Mouse (Mus musculus) hindbrain, postnatal 0 days (tissue): Measurements from ENCODE around the gene Ube4a. TPM values are rescaled to one million over a fixed set of nuclear protein-coding genes. Genes with fewer than 3 reads are reported as not detected.
A peak's percentile ranks its signal among the peaks of the same experiment; 100 is the strongest.

Experiments used
- ATAC-seq: fragments of 200-750 bp; cut with Nextera tagmentation; 2 replicates; pipeline ENCODE4 v1.8.0; 2017; ENCODE audit warnings: mild to moderate bottlenecking, moderate TSS enrichment, moderate library complexity
- DNase-seq: peaks from one replicate; pipeline ENCODE4 v3.0.0-alpha.2; 2015; ENCODE audit warnings: low spot score
- H3K27ac ChIP-seq: fragments of 300-500 bp; sonication (generic); 2 replicates; pipeline ENCODE4 v1.5.1; 2014; ENCODE audit warnings: mild to moderate bottlenecking
- H3K27me3 ChIP-seq: fragments of 300-500 bp; sonication (generic); 2 replicates; pipeline ENCODE4 v1.6.1; 2014; ENCODE audit warnings: low read length, mixed read lengths; ENCODE audit not compliant: insufficient read depth
- H3K36me3 ChIP-seq: fragments of 300-500 bp; sonication (generic); 2 replicates; pipeline ENCODE4 v1.6.1; 2014; ENCODE audit warnings: low read length, mixed read lengths; ENCODE audit not compliant: insufficient read depth
- H3K4me1 ChIP-seq: fragments of 300-500 bp; sonication (generic); 2 replicates; pipeline ENCODE4 v1.6.1; 2014; ENCODE audit warnings: antibody characterized with exemption, low read length, mixed read lengths; ENCODE audit not compliant: insufficient read depth
- H3K4me2 ChIP-seq: fragments of 300-500 bp; sonication (generic); 2 replicates; pipeline ENCODE4 v1.6.1; 2014; ENCODE audit warnings: low read depth, mild to moderate bottlenecking, low read length, moderate library complexity, mixed read lengths
- H3K4me3 ChIP-seq: fragments of 300-500 bp; sonication (generic); 2 replicates; pipeline ENCODE4 v1.5.1; 2014; ENCODE audit warnings: low read length
- H3K9ac ChIP-seq: fragments of 300-500 bp; sonication (generic); replicated peaks from 2 replicates; pipeline ENCODE4 v1.6.1; 2014; ENCODE audit warnings: mild to moderate bottlenecking, low read length, moderate library complexity, mixed read lengths
- H3K9me3 ChIP-seq: fragments of 300-500 bp; sonication (generic); 2 replicates; pipeline ENCODE4 v1.6.1; 2016; ENCODE audit warnings: low read length, mixed read lengths
- CTCF ChIP-seq: IDR thresholded peaks from 2 replicates; pipeline ENCODE4 v1.5.1; 2016; ENCODE audit warnings: antibody characterized with exemption, control low read depth, low read depth
- WGBS: fragments of 180-500 bp; shearing (Covaris S2); extraction: QIAGEN DNeasy Blood & Tissue Kit; methylation state at CpG from one replicate; pipeline ENCODE4 v1.1.7; 2014; 5-methylcytosine and 5-hydroxymethylcytosine counted together
- polyA plus RNA-seq: library from polyadenylated mRNA; unstranded; fragments of >200 nt; fragmentation: Nextera tagmentation; extraction: Ambion mirVana; gene quantifications from 2 replicates; pipeline ENCODE4 v1.2.1, GENCODE M21; 2015
- total RNA-seq: library from RNA; depleted of rRNA; stranded (reverse); fragments of >200 nt; gene quantifications from 2 replicates; pipeline ENCODE4 v1.2.3, GENCODE M21; 2014; rRNA removed

Gene Ube4a
- total and polyA plus RNA-seq, 2 experiments from 2014 or later = 24.8 to 44.5 TPM

DNA sequence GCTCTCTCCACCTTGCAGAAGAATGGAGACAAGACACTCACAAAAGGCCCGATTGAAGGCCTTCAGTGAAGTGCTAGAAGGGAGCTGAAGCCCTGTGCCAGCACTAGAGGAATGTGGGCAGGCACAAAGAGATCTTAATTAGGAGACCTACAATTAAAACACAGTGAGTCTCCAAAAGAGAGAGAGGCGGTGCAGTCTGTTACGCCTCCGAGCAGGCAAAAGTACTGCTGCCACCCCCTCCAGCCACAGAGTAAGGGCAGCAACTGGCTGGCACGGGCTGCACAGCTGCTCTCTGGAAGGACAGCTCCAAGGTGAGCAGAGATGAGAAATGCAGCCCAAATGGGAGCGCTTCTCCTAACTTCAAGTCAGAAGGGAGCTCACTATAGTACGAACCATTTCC, 89.9 kb downstream of the Ube4a start:
- Histone ChIP-seq H3K4me2 (peak overlapping the region; percentile 35), H3K27me3 (no peaks in the 10 kb centered on the region), H3K36me3 (no peaks in the 10 kb centered on the region; the same call in 1 of the 2 replicates), H3K27ac (no peak overlapping the region), H3K4me1 (peaks cover 25% of the 10 kb centered on the region), H3K9ac (0 out of 2 replicates have a peak overlapping the region, but pooled peaks have one; percentile 17), H3K9me3 (no peaks in the 10 kb centered on the region), H3K4me3 (no peak overlapping the region)
- no peak for DNase-seq
- ATAC-seq = no peak
- WGBS = 26% methylated on average over 7 of the region's 7 CpGs
- no peak for TF ChIP-seq CTCF

DNA sequence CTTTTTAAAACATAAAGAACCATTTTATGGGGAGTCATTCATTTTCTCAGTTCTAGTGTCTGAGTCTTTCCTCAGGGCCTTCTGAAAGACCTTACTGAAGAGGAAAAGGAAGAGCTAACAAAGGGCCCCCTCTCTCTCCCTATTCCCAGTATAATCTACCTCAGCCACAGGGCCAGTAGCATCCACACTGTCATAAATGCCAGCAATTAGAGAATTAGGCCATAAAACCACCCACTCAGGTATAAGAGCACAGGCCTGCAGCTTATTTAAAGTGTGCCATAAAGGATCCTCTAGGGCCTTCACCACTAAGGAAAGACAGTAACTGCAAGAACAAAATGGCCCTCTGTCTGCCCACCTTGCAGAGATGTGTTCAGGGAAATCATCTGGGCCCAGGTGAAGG, 91.2 kb downstream of the Ube4a start:
- Histone ChIP-seq H3K27ac (no peak overlapping the region), H3K36me3 (no peaks in the 10 kb centered on the region; the same call in 1 of the 2 replicates), H3K9me3 (no peaks in the 10 kb centered on the region), H3K4me3 (no peak overlapping the region), H3K27me3 (no peaks in the 10 kb centered on the region), H3K4me2 (no peak overlapping the region), H3K4me1 (peaks cover 25% of the 10 kb centered on the region), H3K9ac (peak overlapping the region; percentile 28; the same call in 1 of the 2 replicates)
- no peak for TF ChIP-seq CTCF
- ATAC-seq (no peak), DNase-seq (no peak)

DNA sequence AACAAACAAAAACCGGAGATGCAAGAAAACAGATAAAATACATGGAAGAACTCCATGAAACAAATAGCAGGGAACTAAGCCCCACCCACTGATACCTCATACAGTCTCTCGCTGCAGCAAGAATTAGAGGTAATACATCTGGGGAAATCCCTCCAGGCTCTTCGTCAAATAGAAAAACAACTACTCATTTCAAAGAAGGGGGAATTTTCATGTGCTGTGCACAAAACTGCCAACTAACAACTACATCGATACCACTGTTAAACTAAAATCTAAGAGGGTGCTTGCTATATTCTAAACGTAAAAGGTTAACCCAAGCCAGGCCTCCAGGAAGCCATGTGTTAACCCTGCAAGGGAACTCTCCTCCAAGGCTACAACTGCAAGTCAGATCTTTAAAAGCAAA, 91.7 kb downstream of the Ube4a start:
- Histone ChIP-seq H3K9ac (no peak overlapping the region), H3K4me2 (no peak overlapping the region), H3K27me3 (no peaks in the 10 kb centered on the region), H3K36me3 (no peaks in the 10 kb centered on the region; the same call in 1 of the 2 replicates), H3K4me3 (no peak overlapping the region), H3K9me3 (no peaks in the 10 kb centered on the region), H3K4me1 (peaks cover 21% of the 10 kb centered on the region), H3K27ac (no peak overlapping the region)
- ATAC-seq (no peak), DNase-seq (no peak)
- WGBS = 72% methylated on average over 5 of the region's 5 CpGs
- TF ChIP-seq CTCF = no peak

Other genes starting within 250 kb of the Ube4a start
- 114 and 152 TPM in 2 replicates for gene Phldb1, start 230.4 kb downstream of the Ube4a start, total RNA-seq
- 31.9 and 35.3 TPM in 2 replicates for gene Phldb1, start 230.4 kb downstream of the Ube4a start, polyA plus RNA-seq
- 77.1 and 88.4 TPM in 2 replicates for gene Arcn1, start 197.8 kb downstream of the Ube4a start, total RNA-seq
- gene Arcn1, start 197.8 kb downstream of the Ube4a start, polyA plus RNA-seq = 102 and 109 TPM in 2 replicates
- gene Ift46, start 197.7 kb downstream of the Ube4a start, total RNA-seq = 56.0 and 61.6 TPM in 2 replicates
- 142 and 144 TPM in 2 replicates for gene Ift46, start 197.7 kb downstream of the Ube4a start, polyA plus RNA-seq
- gene Tmem25, start 166.3 kb downstream of the Ube4a start, total RNA-seq = 26.3 and 41.3 TPM in 2 replicates
- 28.9 and 31.9 TPM in 2 replicates for gene Tmem25, start 166.3 kb downstream of the Ube4a start, polyA plus RNA-seq
- not detected in 2 replicates for gene Ttc36, start 162.5 kb downstream of the Ube4a start, total RNA-seq
- 1.7 TPM in 1 of 2 replicates, not detected in the other for gene Ttc36, start 162.5 kb downstream of the Ube4a start, polyA plus RNA-seq
- 18.7 and 20.6 TPM in 2 replicates for gene Kmt2a, start 84.3 kb downstream of the Ube4a start, total RNA-seq
- 14.4 and 19.0 TPM in 2 replicates for gene Kmt2a, start 84.3 kb downstream of the Ube4a start, polyA plus RNA-seq
- gene Atp5l, start 44.9 kb downstream of the Ube4a start, total RNA-seq = 217 and 223 TPM in 2 replicates
- gene Atp5l, start 44.9 kb downstream of the Ube4a start, polyA plus RNA-seq = 1,057 and 1,065 TPM in 2 replicates
- gene Cd3g, start 14.8 kb upstream of the Ube4a start, total RNA-seq = not detected in 2 replicates
- gene Cd3g, start 14.8 kb upstream of the Ube4a start, polyA plus RNA-seq = not detected in 2 replicates
- not detected in 2 replicates for gene Cd3d, start 16.2 kb upstream of the Ube4a start, total RNA-seq
- 0.09 TPM in 1 of 2 replicates, not detected in the other for gene Cd3d, start 16.2 kb upstream of the Ube4a start, polyA plus RNA-seq
- gene Cd3e, start 44.0 kb upstream of the Ube4a start, total RNA-seq = not detected in 2 replicates
- gene Cd3e, start 44.0 kb upstream of the Ube4a start, polyA plus RNA-seq = 0.16 and 0.20 TPM in 2 replicates
- 2.0 and 4.1 TPM in 2 replicates for gene Mpzl2, start 74.2 kb upstream of the Ube4a start, total RNA-seq
- 3.0 and 4.1 TPM in 2 replicates for gene Mpzl2, start 74.2 kb upstream of the Ube4a start, polyA plus RNA-seq
- 0.50 and 1.8 TPM in 2 replicates for gene Mpzl3, start 89.6 kb upstream of the Ube4a start, total RNA-seq
- gene Mpzl3, start 89.6 kb upstream of the Ube4a start, polyA plus RNA-seq = 1.2 and 1.6 TPM in 2 replicates
- not detected in 2 replicates for gene Jaml, start 113.6 kb upstream of the Ube4a start, total RNA-seq
- 0.40 and 0.71 TPM in 2 replicates for gene Jaml, start 113.6 kb upstream of the Ube4a start, polyA plus RNA-seq
- 9.9 and 14.3 TPM in 2 replicates for gene Scn2b, start 152.2 kb upstream of the Ube4a start, total RNA-seq
- 9.0 and 9.7 TPM in 2 replicates for gene Scn2b, start 152.2 kb upstream of the Ube4a start, polyA plus RNA-seq
- gene Scn4b, start 172.8 kb upstream of the Ube4a start, total RNA-seq = 2.2 TPM in 2 replicates
- gene Scn4b, start 172.8 kb upstream of the Ube4a start, polyA plus RNA-seq = 0.79 and 0.85 TPM in 2 replicates
- not detected in 2 replicates for gene BC049352, start 216.4 kb upstream of the Ube4a start, total RNA-seq
- gene BC049352, start 216.4 kb upstream of the Ube4a start, polyA plus RNA-seq = 0.16 and 0.19 TPM in 2 replicates
- 1.1 TPM in 1 of 2 replicates, not detected in the other for gene Tmprss4, start 238.5 kb upstream of the Ube4a start, total RNA-seq
- gene Tmprss4, start 238.5 kb upstream of the Ube4a start, polyA plus RNA-seq = not detected in 2 replicates